Mouse (Mus musculus) heart, embryonic 10.5 days (tissue): ENCODE data around the gene Rrp1. TPM values are rescaled to one million over a fixed set of nuclear protein-coding genes. Genes with fewer than 3 reads are reported as not detected.
"Not testable (repeated sequence)": the region's sequence is repeated elsewhere in the genome, so short reads cannot be mapped to it uniquely, and the experiment has no call there.

Experiments
- DNase-seq: peaks from one replicate; pipeline ENCODE4 v3.0.0-alpha.2; 2017; ENCODE audit warnings: low spot score
- H3K27ac ChIP-seq: fragments of 300-500 bp; sonication (generic); 2 replicates; pipeline ENCODE4 v1.5.1; 2016; ENCODE audit warnings: mild to moderate bottlenecking
- H3K27me3 ChIP-seq: fragments of 300-500 bp; sonication (generic); 2 replicates; pipeline ENCODE4 v1.6.1; 2016; ENCODE audit warnings: mild to moderate bottlenecking; ENCODE audit not compliant: poor library complexity, insufficient read depth, severe bottlenecking
- H3K36me3 ChIP-seq: fragments of 300-500 bp; sonication (generic); 2 replicates; pipeline ENCODE4 v1.6.1; 2016; ENCODE audit warnings: mild to moderate bottlenecking, moderate library complexity
- H3K4me1 ChIP-seq: fragments of 300-500 bp; sonication (generic); 2 replicates; pipeline ENCODE4 v1.6.1; 2016; ENCODE audit warnings: mild to moderate bottlenecking
- H3K4me3 ChIP-seq: fragments of 300-500 bp; sonication (generic); 2 replicates; pipeline ENCODE4 v1.5.1; 2016; ENCODE audit warnings: mild to moderate bottlenecking, moderate library complexity
- H3K9me3 ChIP-seq: fragments of 300-500 bp; sonication (generic); 2 replicates; pipeline ENCODE4 v1.6.1; 2016; ENCODE audit warnings: mild to moderate bottlenecking, moderate library complexity
- WGBS: fragments of 180-500 bp; shearing (Covaris S2); methylation state at CpG from one replicate; pipeline ENCODE4 v1.1.7; 2016; 5-methylcytosine and 5-hydroxymethylcytosine counted together
- polyA plus RNA-seq: library from polyadenylated mRNA; unstranded; fragments of >200 nt; fragmentation: Nextera tagmentation; extraction: Ambion mirVana; gene quantifications from 2 replicates; pipeline ENCODE4 v1.2.1, GENCODE M21; 2016

The Rrp1 gene
- polyA plus RNA-seq, 1 experiment from 2014 or later: 283 TPM

DNA sequence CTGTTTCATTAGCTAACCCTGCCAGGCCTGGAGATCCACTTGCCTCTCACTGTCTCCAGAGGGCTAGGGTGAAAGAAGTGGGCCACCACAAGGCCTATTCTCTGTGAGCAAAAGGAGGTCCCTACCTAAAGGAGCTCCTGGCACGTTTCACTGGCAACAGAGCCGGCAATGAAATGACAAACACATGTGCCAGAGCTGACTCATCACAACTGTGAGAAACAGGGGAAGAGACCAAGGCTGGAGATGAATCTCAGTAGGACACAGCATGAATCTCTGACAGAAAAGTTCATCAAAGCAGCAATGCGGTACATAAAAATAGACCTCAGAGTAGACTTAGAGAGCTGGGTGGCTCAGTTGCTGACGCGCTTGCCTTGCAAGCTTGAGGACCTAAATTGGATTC lies 5.0 kb upstream of the Rrp1 start:
- H3K4me1 ChIP-seq: peaks cover 5% of the 10 kb centered on the region; the same call in 1 of the 2 replicates
- no peaks in the 10 kb centered on the region for H3K27me3 ChIP-seq
- H3K4me3 ChIP-seq: no peak overlapping the region
- WGBS: 53% methylated on average over 5 of the region's 5 CpGs
- H3K27ac ChIP-seq: no peak overlapping the region
- no peaks in the 10 kb centered on the region for H3K36me3 ChIP-seq
- H3K9me3 ChIP-seq: no peaks in the 10 kb centered on the region
- no peak for DNase-seq

DNA sequence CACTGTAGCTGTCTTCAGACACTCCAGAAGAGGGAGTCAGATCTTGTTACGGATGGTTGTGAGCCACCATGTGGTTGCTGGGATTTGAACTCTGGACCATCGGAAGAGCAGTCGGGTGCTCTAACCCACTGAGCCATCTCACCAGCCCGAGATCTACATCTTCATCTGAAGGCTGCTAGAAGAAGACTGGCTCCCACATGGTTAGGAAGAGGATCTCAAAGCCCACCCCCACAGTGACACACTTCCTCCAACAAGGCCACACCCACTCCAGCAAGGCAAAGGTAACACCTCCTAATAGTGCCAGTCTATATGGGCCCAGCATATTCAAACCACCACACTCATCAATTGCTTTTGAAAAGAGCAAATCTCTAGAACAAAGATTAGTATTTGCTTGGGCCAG lies 2.1 kb upstream of the Rrp1 start:
- 73% methylated on average over 3 of the region's 4 CpGs for WGBS
- not testable (repeated sequence) for DNase-seq, H3K27me3 ChIP-seq, H3K9me3 ChIP-seq, H3K27ac ChIP-seq, H3K4me3 ChIP-seq
- Histone ChIP-seq H3K36me3 (peaks cover 15% of the 10 kb centered on the region), H3K4me1 (peaks cover 14% of the 10 kb centered on the region; the same call in 1 of the 2 replicates)

DNA sequence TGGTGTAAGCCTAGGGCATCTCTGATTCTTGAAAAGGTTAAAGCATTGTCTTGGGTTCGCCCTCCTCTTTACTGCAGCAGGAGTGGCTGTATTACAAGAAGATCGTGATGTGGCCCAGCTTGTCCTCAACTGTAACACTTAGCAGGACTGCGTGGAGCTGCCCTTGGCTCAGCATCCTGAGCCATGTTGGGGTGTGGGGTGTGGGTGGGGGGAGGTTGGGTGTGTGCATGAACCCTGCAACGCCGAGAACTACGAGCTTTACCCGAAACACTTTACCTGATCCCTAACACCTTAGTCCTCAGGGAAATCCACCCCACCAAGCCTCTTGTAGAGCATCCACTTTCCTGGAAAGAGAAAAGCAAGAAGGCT lies 293 bp upstream of the Rrp1 start:
- peak overlapping the region; percentile 81 for H3K4me3 ChIP-seq
- H3K36me3 ChIP-seq: peaks cover 33% of the 10 kb centered on the region
- no peaks in the 10 kb centered on the region for H3K27me3 ChIP-seq
- H3K27ac ChIP-seq: peak overlapping the region; percentile 93; the same call in 1 of the 2 replicates
- WGBS: 47% methylated on average over 7 of the region's 7 CpGs
- H3K4me1 ChIP-seq: peaks cover 14% of the 10 kb centered on the region; the same call in 1 of the 2 replicates
- H3K9me3 ChIP-seq: no peaks in the 10 kb centered on the region
- DNase-seq: no peak

DNA sequence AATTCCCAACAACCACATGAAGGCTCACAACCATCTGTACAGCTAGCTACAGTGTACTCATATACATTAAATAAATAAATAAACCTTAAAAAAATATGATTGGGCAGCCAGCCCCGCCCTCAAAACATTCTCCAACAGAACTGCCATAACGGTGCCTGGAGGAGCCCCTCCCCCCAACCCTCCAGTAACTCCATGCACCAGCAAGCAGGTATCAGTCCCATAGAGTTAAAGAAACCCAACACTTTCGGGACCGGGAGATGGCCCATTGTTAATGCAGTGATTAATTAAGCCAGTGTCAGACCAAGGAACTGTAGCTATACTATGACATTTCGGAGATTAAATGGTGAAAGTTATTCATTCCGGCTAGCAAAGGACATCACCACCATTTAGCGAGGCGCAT lies 992 bp downstream of the Rrp1 start:
- no peaks in the 10 kb centered on the region for H3K9me3 ChIP-seq
- H3K4me3 ChIP-seq: peak overlapping the region; percentile 81
- H3K27ac ChIP-seq: peak overlapping the region; percentile 93
- WGBS: 18% methylated on average over 8 of the region's 8 CpGs
- H3K4me1 ChIP-seq: peaks cover 14% of the 10 kb centered on the region; the same call in 1 of the 2 replicates
- peaks cover 43% of the 10 kb centered on the region for H3K36me3 ChIP-seq
- H3K27me3 ChIP-seq: no peaks in the 10 kb centered on the region
- no peak for DNase-seq

DNA sequence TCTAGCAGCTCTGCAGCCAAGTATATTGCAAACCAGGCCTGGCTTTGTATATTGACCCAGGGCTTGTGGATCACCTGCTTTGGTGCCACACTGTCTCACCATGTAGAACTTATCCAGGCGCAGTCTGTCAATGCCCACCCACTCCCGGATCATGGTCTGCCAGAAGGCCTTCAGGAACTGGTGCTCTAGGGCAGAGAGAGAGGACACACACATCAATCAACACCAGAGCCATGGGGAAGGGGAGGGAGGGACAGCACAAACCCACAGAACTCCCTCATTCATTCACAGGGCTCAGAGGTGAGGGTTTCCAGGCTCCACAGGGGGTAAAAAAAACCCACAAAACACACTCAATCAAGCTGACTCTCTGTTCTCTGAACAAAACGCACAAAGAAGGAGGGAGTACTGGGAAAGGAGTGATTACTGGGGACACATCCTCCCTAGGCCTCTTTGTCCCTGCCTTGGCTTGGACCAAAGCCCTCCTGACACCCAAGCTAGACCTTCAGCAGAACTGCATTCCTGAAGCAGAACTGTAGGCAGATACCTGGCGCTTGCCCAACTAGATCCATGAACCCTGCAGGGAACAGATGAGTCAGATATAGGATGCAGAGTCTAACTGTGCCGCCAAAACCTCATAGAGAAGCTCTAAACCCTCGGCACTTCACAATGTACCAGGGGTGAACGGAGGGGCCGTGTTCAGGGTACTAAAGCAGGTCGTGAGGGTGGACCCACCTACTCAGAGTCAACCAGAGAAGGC lies 3.6 kb downstream of the Rrp1 start:
- peaks cover 68% of the 10 kb centered on the region for H3K36me3 ChIP-seq

DNA sequence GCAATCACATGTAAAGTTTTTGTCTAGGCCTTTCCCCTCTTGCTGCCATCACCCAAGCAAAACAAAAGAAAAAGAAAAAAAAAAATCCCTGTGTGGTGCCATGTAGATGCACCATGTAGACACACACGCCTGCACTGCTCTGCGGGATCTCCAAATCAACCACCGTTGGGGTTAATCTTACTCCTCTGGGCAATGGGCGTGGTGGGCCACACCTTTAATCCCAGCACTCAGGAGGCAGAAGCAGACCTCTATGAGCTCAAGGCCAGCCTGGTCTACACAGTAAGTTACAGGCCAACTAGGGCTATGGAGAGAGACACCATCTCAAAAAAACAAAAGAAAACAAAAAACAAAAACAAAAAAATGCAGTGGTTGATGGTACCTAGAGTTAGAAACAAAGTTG lies 5.7 kb downstream of the Rrp1 start:
- DNase-seq: no peak
- WGBS: 81% methylated on average over 4 of the region's 4 CpGs
- Histone ChIP-seq H3K36me3 (peaks cover 88% of the 10 kb centered on the region), H3K4me3 (no peak overlapping the region), H3K27me3 (no peaks in the 10 kb centered on the region), H3K9me3 (no peaks in the 10 kb centered on the region), H3K27ac (no peak overlapping the region), H3K4me1 (peaks cover 9% of the 10 kb centered on the region; the same call in 1 of the 2 replicates)

More for the DNA sequence above, 3.6 kb downstream of the Rrp1 start:
- 85% methylated on average over 9 of the region's 9 CpGs for WGBS
- H3K4me1 ChIP-seq: peaks cover 14% of the 10 kb centered on the region; the same call in 1 of the 2 replicates
- H3K4me3 ChIP-seq: no peak overlapping the region
- H3K27me3 ChIP-seq: no peaks in the 10 kb centered on the region
- no peak overlapping the region for H3K27ac ChIP-seq
- DNase-seq: no peak
- no peaks in the 10 kb centered on the region for H3K9me3 ChIP-seq

DNA sequence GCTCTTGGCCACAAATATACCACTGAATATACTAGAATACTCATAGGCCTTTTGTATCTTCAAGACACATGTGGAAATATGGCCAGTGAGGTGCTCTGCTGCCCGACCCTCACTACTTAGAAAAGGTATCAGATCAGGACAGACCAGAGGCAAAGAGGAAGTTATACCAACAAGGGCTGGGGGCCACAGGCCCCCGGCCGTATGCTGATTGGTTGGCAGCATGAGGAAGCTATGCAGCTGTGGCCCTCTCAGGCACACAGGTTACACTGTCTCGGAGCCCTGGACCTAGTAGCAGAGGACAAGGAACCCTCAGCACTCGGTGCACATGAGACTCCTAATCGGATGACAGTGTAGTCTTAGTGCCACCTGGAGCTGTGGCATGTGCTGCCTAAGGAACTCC lies 6.7 kb downstream of the Rrp1 start:
- DNase-seq: no peak
- H3K4me3 ChIP-seq: no peak overlapping the region
- WGBS: 91% methylated on average over 6 of the region's 6 CpGs
- peaks cover 96% of the 10 kb centered on the region for H3K36me3 ChIP-seq
- H3K27me3 ChIP-seq: no peaks in the 10 kb centered on the region
- H3K9me3 ChIP-seq: no peaks in the 10 kb centered on the region
- no peak overlapping the region for H3K27ac ChIP-seq
- H3K4me1 ChIP-seq: peaks cover under 1% of the 10 kb centered on the region; the same call in 1 of the 2 replicates

DNA sequence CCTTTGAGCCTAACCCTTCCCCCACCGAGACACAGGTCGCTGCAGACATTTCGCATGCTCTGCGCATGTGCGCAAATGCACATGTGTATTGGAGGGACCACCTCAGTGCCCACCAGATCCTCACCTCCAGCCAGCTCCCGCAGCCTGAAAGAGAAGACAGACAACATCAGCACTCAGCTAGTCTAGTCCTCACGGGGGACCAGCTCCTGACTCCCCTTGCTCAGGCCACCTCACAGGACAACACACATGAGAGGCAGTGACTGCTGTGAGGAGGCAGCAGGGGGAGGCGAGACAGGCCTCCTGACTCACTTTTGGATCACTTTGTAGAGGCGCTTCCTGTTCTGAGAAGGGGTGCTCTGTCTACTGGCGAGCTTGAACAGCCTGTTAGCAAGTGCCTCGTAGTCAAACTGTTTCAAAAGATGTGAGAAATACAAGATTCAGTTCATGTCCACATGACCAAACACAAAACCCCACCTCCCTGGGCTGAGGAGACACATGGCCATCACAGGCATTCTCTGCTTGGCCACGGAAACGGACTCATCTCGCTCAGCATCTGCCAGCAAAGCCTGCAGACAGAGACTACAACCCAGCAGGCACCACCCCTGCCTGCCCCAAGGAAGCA lies 10.4 kb downstream of the Rrp1 start:
- no peaks in the 10 kb centered on the region for H3K27me3 ChIP-seq
- H3K4me1 ChIP-seq: peaks cover 26% of the 10 kb centered on the region
- H3K36me3 ChIP-seq: peaks cover 82% of the 10 kb centered on the region
- WGBS: 91% methylated on average over 14 of the region's 14 CpGs
- no peaks in the 10 kb centered on the region for H3K9me3 ChIP-seq
- no peak for DNase-seq
- no peak overlapping the region for H3K4me3 ChIP-seq
- no peak overlapping the region for H3K27ac ChIP-seq

DNA sequence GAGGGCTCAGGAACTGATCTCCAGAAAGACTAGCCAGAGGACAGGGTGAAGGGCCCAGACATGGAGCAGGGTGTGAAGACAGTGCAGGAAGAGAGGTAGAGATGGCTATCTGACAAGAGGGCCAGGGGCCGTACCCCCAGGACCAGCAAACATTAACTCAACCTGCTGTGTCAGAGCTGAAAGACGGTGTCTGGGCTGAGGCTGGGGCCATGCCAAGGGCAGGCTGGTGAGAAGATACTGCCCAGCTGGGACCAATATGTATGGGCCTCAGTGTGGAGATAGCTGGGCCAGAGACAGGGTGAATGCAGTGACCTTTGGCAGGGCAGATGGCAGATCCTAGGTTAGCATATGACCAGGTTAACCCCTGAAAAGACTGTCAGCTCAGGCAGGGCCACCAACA lies 11.7 kb downstream of the Rrp1 start:
- H3K4me3 ChIP-seq: no peak overlapping the region
- no peak for DNase-seq
- no peaks in the 10 kb centered on the region for H3K9me3 ChIP-seq
- peaks cover 69% of the 10 kb centered on the region for H3K36me3 ChIP-seq
- H3K27me3 ChIP-seq: no peaks in the 10 kb centered on the region
- H3K27ac ChIP-seq: no peak overlapping the region
- 79% methylated on average over 2 of the region's 2 CpGs for WGBS
- peaks cover 29% of the 10 kb centered on the region for H3K4me1 ChIP-seq

DNA sequence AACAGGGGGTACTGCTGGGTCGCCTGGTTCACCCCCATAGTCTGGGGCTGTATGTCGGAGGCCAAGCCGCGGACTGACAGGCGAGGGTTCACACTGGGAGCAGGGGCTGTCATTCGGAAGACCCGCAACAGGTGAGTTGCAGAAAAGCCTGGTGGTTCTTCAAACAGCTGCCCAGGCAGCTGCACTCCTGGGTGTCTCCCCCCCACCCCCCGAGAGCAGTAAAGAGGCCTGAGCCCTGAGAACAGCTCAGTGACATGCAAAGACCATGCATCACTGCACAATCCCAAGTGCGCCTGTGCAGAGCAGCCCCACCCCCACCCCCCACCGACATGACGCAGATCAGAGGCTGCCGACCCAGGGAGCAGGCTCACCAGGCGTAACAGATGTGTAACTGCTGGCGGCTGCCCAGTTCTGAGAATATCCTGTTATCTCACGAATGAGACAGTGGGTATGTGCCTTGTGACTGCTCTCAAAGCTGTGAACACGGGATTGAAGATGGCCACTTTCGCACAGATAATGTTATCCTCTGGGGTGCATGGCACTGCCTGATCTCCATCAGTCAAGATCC lies 13.7 kb downstream of the Rrp1 start:
- Histone ChIP-seq H3K4me1 (peaks cover 31% of the 10 kb centered on the region), H3K27me3 (peaks cover 9% of the 10 kb centered on the region), H3K27ac (peak overlapping the region; percentile 78), H3K9me3 (no peaks in the 10 kb centered on the region), H3K36me3 (peaks cover 51% of the 10 kb centered on the region), H3K4me3 (peak overlapping the region; percentile 27)
- WGBS: 36% methylated on average over 17 of the region's 17 CpGs
- DNase-seq: peak; percentile 92

DNA sequence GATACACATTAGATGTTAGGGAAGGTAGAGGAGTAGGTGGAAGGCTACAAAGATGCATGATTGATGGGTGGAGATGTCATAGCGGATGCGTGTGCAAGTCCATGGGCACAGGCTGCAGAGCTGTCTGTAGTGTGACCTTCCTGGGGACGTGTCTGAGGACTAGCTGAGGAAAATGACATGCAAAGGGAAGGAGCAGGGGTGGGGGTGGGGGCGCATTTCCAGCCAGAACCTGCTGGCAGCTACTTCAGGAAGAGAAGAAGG lies 16.3 kb downstream of the Rrp1 start:
- 63% methylated on average over 4 of the region's 4 CpGs for WGBS
- Histone ChIP-seq H3K27me3 (peaks cover 24% of the 10 kb centered on the region), H3K36me3 (peaks cover 25% of the 10 kb centered on the region), H3K4me1 (peaks cover 36% of the 10 kb centered on the region), H3K27ac (no peak overlapping the region), H3K9me3 (no peaks in the 10 kb centered on the region), H3K4me3 (no peak overlapping the region)
- no peak for DNase-seq

DNA sequence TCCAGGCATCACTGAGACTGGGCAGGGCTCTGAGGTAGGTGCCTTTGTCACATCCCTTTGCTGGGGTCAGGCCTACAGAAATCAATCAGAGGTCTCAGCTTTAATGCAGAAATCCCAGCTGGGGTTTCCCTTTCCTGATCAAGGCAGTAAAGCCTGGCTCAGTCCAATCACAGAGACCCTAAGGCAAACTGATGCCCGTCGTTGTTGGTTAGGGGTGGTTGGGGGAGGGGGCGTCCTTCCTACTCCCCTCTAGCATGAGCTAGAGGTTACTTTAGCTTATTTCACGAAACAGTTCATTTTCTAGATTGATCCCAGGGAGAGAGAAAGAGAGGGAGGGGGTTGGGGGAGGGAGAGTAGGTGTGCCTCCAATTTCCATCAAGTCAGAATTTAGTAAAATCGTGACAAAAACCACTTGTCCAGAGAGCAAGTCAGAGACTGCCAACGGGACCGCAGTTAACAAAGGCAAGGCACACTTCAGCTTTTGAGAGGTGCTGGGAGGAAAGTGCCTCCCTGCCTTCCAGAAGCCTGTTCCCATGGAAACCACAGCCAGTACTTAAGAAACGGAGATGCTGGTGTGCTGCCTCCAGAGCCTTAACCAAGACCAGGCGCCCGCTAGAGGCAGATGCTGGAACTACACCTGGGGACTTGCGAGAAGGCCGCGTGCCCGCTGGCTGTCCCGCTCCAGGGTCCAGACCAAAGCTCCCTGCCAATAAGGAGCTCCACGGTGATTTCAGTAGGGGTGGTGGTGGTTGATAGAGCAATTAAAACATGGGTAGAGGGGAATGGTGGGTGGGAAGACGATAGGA lies 16.8 kb downstream of the Rrp1 start:
- Histone ChIP-seq H3K27ac (no peak overlapping the region), H3K27me3 (peaks cover 29% of the 10 kb centered on the region), H3K9me3 (no peaks in the 10 kb centered on the region), H3K36me3 (peaks cover 20% of the 10 kb centered on the region), H3K4me3 (no peak overlapping the region), H3K4me1 (peaks cover 36% of the 10 kb centered on the region)
- WGBS: 14% methylated on average over 17 of the region's 17 CpGs
- peak; percentile 95 for DNase-seq

DNA sequence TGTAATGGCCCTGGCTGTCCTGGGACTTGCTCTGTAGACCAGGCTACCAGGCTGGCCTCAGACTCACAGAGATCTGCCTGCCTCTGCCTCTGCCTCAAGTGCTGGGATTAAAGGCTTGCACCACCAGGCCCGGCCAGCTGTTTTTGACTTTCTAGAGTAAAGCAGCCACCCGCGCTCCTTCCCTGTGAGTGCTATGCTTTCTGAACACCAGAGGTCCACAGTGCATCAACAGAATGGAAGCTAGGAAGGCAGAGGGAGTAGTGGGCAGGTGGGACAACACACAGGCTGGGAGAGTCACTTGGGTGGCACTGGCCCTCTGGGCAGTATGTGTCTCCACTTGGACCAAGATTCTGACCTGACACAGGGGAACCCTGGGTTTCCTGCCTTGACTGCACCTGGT lies 17.5 kb downstream of the Rrp1 start:
- Histone ChIP-seq H3K4me1 (peaks cover 29% of the 10 kb centered on the region), H3K9me3 (no peaks in the 10 kb centered on the region), H3K4me3 (no peak overlapping the region), H3K27me3 (peaks cover 36% of the 10 kb centered on the region), H3K27ac (no peak overlapping the region), H3K36me3 (peaks cover 13% of the 10 kb centered on the region)
- DNase-seq: peak; percentile 71
- WGBS: 71% methylated on average over 3 of the region's 3 CpGs
